Mouse (Mus musculus) adipocyte (in vitro differentiated cells): Measurements from ENCODE around the gene Habp2.

ENCODE experiments used
- DNase-seq: peaks from one replicate; pipeline ENCODE4 v3.0.0-alpha.2; 2016; ENCODE audit warnings: low spot score

The Habp2 gene

GRCm38 (mm10) chr19:56363721-56364460, 77.0 kb downstream of the Habp2 start:
- DNase-seq: no peak

- DNase-seq: no peak
Observed at GRCm38 (mm10) chr19:56364563-56364962, 77.6 kb downstream of the Habp2 start.

- DNase-seq: no peak
Observed at GRCm38 (mm10) chr19:56366168-56366567, 79.2 kb downstream of the Habp2 start.

GRCm38 (mm10) chr19:56366625-56367024, 79.7 kb downstream of the Habp2 start:
- DNase-seq: no peak

- DNase-seq: no peak
Observed at GRCm38 (mm10) chr19:56367778-56368177, 80.8 kb downstream of the Habp2 start.

GRCm38 (mm10) chr19:56368912-56369311, 82.0 kb downstream of the Habp2 start:
- DNase-seq: no peak
